Mouse (Mus musculus) myocyte (in vitro differentiated cells): Measurements from ENCODE around the gene Abca7.

Source experiments
- CEBPB ChIP-seq: IDR thresholded peaks from 2 replicates; pipeline ENCODE4 v1.6.1; 2011; ENCODE audit warnings: mild to moderate bottlenecking, moderate library complexity; ENCODE audit not compliant: poor library complexity, insufficient read depth, severe bottlenecking
- MYOG ChIP-seq, 3 experiments: IDR thresholded peaks; one replicate each; pipeline ENCODE4 v1.6.1; 2011; ENCODE audit warnings: control low read depth in 2 of 3, low read depth in 2 of 3, mild to moderate bottlenecking in 2 of 3; ENCODE audit not compliant: insufficient read length in 2 of 3, control insufficient read depth in 1 of 3, insufficient read depth in 1 of 3
- POLR2A ChIP-seq: IDR thresholded peaks from one replicate; pipeline ENCODE4 v1.6.1; 2011; ENCODE audit warnings: low read depth, mild to moderate bottlenecking, control low read depth, moderate library complexity; ENCODE audit not compliant: insufficient read length
- SRF ChIP-seq: IDR thresholded peaks from one replicate; pipeline ENCODE4 v1.6.1; 2011; ENCODE audit warnings: low read depth; ENCODE audit not compliant: control insufficient read depth, insufficient read length
- TCF12 ChIP-seq: IDR thresholded peaks from one replicate; pipeline ENCODE4 v1.6.1; 2011; ENCODE audit warnings: mild to moderate bottlenecking, control low read depth; ENCODE audit not compliant: poor library complexity, insufficient read depth, severe bottlenecking
- TCF3 ChIP-seq: IDR thresholded peaks from one replicate; pipeline ENCODE4 v1.6.1; 2011; ENCODE audit warnings: low read depth, control low read depth; ENCODE audit not compliant: insufficient read length

DNA sequence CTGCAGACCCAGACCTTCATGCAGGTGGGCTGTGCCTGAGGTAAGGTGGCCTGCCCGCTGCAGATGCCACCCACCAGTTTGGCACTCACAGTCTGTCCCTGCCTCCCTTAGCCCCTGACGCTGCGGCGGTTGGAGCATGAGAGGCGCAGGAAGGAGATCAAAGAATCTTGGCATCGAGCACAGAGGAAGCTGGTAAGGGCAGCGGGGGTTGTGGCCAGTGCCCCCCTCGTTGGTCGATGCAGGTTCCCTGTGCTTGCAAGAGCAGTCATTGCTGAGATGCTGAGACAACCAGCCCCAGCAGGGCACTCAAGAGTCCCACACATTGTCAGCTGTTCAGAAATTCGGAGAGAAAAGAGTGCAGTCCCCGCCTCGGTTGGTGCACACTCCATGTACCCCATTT, 25.9 kb downstream of the Abca7 start:
- TF ChIP-seq SRF, result no peak
- TF ChIP-seq TCF12, result no peak
- TF ChIP-seq TCF3, result no peak
- TF ChIP-seq CEBPB, result no peak
- no peak for TF ChIP-seq POLR2A
- no peak for TF ChIP-seq MYOG (IDR thresholded peaks at IDR 0.05; ENCODE audit: control insufficient read depth in 1 of 3, insufficient read depth in 1 of 3, insufficient read length in 2 of 3, low read depth in 2 of 3)
